Mouse (Mus musculus) T-helper 1 cell (primary cell): ENCODE results near the gene Eif2b1.
"Not testable (repeated sequence)": the region's sequence is repeated elsewhere in the genome, so short reads cannot be mapped to it uniquely, and the experiment has no call there.

ENCODE experiments used
- in situ Hi-C: fragments of 300-600 bp; cut with MboI, MseI; formaldehyde crosslinking; loops from one replicate; pipeline ENCODE4 v1.15.1; 2025; ENCODE audit warnings: high pct_unique_total_duplicates

The Eif2b1 gene

DNA sequence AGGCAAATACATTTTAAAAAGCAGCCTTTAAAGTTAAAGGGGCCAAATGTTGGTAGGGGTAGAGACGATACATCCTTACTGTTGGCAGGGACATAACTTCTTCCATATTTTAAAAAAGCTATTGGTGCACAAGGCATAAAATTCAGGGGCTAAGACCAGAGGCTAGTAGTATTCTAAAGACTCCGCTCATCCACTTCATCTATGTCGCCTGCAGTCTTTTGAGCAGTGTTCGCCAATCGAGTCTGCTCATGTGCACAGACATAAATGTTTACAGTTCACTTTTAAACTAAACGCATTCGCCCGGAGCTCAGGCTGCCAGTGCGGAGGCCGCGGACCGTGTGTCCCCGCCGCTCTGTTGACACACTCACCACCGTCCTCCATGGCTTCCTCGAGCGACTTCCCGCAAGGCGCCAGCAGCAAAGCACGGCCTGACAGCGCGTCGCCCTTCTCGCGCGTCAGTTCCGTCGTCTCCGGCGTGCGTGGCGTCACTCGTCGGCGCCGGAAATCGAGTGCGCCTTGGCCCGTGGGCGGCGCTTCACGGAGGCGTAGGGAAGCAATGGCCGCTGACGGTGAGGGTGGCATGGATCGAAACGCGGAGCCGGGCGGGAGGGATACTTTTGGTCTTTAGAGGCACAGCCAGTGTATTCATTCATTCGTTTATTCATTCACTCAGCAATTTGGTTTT lies at the start of gene Eif2b1, which contains the start of gene Gtf2h3:
TSS of gene Eif2b1 (minus strand) at position 499 of the 685 bp plus-strand sequence.
TSS of gene Gtf2h3 (plus strand) at position 508 of the 685 bp plus-strand sequence.
- in situ Hi-C loops: no loop called here

DNA sequence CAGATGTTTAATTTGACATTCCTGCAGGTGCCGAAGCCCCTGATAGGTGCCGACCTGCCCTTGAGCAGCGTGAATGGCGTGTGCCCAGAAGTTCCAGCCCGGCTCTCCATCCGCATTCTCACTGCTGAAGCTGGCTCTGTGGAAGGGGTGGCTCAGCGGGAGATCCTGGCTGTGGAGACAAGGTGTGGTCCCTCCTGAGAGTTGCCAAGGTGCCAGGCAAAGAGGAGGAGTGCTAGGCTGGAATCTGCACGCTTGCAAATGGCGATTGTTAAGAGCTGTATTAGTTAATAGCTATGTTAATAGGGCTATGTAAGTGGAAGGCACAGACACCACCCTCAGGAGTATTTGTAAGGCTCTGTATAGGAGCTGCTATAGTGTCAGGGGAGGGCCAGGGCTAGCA lies 45.4 kb upstream of the Eif2b1 start:
- in situ Hi-C loops: no loop called here

DNA sequence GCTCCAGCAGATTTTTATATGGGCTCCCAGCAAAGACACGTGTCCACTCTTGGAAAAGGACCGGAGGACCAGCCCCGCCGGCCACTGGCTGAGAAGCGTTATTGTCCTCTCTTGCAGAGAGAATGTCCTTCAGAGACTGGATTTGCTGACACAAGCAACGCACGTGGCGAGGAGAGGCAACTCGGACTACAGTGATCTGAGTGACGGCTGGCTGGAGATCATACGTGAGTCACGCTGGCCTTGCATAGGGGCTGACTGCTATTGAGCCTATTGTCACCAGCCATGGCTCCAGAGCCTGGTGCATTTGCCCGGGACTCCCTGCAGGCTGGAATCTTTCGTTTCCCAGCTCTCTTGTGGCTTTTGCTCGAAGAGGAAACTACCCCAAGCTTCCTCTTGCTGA lies 44.0 kb upstream of the Eif2b1 start:
- in situ Hi-C loops: no loop called here

DNA sequence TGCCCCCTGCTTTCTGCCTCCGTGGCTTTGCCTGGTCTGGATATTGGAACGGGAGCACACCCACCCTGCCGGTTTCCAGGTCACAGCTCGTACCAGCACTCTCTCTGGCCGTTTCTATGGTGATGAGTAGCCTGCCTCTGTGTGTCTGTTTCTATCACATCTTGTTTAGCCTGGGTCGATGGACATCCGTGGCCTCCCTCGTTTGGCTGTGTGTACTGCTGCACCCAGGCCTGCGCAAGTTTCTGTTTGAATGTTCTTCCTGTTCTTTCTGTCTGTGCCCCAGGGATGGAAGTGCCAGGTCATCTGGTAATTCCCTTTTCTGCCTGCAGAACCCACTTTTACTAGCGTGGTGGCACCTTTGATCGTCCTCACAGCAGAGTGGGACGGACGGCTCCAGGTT lies 42.4 kb upstream of the Eif2b1 start:
- in situ Hi-C loops: no loop called here

DNA sequence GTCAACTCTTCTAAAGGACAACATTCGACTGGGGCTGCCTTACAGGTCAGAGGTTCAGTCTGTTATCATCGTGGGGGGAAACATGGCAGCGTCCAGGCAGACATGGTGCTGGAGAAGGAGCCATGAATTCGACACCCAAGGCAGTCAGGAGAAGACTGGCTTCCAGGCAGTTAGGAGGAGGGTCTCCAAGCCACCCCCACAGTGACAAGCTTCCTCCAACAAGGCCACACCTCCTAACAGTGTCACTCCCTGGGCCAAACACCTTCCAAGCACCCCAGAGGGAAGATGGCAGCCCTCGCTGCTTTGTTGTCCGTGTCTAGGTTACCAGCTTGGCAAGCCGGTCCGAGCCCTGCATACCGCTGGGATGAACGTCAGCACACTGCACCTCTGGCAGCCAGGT lies 39.8 kb upstream of the Eif2b1 start:
- in situ Hi-C loops: no loop called here

DNA sequence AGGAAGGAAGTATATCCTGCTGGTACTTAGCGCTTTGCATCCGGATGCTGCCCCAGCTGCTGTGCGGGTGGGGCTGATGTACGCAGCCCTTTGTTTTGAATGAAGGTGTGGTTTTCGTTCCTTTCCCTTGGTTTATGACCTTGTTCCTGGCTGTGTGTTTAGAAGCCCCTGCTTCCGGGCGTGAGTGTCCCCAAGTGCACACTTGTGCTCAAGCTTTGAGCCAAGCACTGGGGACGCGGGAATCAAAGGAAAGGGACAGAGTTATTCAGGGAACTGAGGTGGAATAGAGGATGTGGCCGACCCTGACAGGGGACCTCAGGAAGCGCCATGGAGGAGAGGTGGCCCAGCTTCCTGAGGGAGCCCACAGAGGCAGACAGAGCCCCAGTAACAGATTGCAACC lies 35.8 kb upstream of the Eif2b1 start:
- in situ Hi-C loops: loop anchor here (5.0 kb wide), 1 partner anchor 248 kb away; the partner anchor contains the start of genes Ccdc92 and Zfp664

DNA sequence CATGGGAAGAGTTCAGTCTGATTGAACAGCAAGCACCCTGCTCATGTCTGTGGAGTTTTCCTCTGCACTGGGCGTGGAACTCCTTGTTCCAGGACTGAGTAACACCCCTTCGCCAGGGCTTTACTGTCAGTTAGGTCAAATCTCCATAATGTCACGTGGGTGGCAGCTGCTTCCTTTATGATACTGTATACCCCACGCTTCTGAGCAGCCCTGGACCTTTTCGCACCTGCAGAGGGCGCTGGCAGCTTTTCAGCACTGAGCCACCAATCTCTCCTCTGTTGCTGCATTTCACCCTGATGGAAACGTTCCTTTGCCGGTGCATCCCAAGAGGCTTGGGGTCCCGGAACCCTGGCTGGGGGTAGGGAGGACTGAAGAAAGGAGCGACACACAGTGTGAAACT lies 32.0 kb upstream of the Eif2b1 start:
- in situ Hi-C loops: loop anchor here (5.0 kb wide), 1 partner anchor 251 kb away; the partner anchor contains the start of genes Ccdc92 and Zfp664

DNA sequence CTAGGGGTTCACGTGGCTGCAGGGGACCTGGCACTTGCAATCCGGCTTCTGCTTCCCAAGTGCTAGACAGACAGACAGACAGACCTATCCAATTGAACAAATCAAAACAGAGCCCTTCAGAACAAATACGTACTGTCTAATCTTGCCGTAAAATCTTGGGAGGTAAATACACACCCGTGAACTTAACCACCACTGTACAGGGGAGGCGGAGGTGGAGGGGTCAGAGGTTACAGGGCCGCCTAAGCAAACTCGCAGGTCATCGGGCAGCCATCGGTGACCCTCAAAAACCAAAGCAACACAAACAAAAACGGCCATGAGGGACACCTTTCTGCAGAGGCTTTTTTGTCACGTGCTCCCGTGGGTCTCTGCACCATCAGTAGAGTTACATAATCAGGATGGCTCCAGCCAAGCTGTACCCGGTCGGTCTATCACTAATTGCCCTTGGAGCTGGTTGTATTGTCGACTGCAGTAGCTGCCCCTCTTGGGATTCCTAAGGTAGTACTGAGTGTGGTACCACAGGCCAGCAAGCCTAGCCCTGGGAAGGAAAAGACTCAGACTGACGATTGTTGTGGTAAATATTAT lies 26.2 kb upstream of the Eif2b1 start:
- in situ Hi-C loops: no loop called here

DNA sequence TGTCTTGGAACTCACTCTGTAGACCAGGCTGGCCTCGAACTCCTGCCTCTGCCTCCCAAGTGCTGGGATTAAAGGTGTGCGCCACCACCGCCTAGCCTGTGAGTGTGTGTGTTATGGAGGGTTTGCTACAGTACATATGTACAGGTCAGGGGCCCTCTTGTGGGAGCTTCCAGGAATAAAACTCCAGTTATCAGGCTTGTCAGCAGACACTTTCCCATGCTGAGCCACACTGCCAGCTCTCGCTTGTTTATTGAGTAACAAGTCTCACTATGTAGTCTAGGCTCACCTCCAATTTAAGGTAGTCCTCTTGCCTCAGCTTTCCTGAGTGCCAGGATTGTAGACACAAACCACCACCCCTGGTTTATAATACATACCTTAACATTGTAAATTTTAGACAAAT lies 25.4 kb upstream of the Eif2b1 start:
- in situ Hi-C loops: loop anchor here (5.0 kb wide), 1 partner anchor 123 kb away; the partner anchor contains the start of gene Dnah10

DNA sequence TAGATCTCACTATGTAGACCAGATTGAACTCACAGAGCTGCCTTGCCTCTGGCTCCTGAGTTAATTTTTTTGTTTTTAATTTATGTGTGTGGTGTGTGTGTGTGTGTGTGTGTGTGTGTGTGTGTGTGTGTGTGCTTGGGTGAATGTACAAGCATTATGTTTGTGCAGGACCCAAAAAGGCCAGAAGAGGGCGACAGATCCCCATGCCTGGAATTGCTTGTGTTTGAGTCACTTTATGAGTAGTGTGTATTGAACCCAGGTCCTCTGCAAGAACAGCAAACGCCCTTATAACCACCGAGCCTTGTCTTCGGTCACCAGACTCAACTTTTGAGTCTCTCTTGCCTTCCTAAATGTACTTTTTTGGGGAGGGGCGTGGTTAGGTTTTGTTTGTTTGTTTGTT lies 23.4 kb upstream of the Eif2b1 start:
- in situ Hi-C loops: loop anchor here (5.0 kb wide), 1 partner anchor 125 kb away; the partner anchor contains the start of gene Dnah10

DNA sequence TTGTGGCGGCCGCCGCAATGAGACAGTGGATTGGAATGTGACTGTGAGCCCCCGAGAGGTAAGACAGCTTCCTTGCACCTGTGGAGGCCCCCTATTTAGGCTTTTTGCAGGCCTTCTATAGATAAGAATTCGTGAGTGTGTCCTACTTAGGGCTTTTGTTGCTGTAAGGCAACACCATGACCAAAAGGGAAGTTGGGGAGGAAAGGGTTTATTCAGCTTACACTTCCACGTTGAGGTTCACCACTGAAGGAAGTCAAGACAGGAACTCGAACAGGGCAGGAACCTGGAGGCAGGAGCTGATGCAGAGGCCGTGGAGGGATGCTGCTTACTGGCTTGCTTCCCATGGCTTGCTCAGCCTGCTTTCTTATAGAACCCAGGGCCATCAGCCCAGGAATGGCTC lies 20.8 kb upstream of the Eif2b1 start:
- in situ Hi-C loops: loop anchor here (5.0 kb wide), 1 partner anchor 128 kb away; the partner anchor contains the start of gene Dnah10

DNA sequence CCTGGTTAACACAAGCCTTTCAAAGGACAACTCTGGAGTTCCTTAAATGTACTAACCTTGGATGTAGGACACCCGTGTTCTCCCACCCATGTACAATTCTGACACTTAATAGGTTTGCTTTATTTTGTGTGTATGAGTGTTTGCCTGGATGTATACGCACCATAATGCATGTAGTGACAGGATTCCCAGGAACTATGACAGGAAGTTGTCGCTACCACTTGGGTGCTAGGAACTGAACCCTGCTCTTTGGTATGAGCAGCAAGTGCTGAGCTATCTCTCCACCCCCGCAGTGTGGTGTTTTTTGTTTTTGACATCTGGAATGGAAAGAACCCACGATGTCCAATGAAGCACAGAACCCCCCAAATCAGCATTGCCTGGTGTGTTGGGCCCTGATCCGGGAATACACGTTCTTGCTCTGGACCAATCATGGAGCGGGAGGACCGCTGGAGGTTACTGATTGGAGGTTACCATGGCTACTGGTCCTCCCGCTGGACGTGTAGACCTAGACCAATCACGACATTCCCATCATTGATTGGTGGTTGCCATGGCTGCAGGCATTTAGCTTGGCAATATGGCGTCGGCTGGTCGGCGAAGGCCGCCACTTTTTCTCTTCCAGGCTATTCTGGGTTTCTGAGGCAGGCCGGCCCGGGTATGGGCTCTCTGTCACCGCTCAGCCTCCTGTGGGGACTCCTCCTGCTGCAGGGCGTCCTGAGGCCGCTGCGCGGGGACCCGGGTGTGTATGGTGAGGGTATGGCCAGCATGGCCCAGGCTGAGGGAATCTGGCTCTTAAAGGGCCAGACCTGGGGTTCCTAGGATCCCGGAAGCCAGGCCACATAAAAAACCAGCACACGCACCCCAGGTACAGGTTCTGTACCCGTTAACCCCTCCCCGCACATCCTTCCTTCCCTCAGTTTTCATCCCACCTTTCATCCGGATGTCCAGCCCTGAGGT lies 19.6 kb upstream of the Eif2b1 start:
- in situ Hi-C loops: no loop called here

DNA sequence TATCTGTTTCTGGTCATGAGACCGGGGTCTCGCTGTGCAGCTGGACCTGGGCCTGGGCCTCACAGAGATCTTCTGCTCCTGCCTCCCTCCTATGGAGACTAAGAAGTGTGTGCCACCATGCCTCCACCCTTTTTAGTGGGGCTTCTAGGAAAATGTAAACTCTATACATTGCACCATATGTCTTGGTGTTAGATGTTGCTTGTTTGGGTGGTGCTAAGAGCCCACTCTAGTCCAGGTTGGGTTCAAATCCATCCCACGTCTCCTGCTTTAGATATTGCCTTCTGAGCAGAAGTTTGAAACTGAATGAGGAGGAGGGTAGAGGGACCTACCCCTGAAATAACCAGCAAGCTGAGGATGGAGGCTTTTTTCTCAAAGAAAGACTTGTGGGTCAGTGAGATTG lies 13.8 kb upstream of the Eif2b1 start:
- in situ Hi-C loops: no loop called here

DNA sequence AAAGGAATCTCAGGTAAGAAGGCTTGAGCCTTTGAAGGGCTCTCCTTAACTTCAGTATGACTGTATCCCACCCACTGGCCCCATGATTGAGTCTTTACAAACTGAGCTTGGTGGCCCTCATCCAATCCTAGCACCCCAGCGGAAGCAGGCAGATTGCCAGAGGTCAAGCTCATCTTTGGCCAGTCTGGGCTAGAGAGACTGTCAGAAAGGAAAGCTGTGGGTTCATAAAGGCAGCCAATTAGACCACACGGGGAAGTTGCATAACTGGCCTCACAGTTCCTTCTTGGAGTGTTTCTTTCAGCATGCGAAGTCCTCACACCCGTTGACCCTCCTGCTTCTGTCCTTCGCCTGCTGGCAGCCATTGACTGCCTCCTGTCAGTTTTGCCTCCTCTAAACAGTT lies 3.6 kb upstream of the Eif2b1 start:
- in situ Hi-C loops: no loop called here

DNA sequence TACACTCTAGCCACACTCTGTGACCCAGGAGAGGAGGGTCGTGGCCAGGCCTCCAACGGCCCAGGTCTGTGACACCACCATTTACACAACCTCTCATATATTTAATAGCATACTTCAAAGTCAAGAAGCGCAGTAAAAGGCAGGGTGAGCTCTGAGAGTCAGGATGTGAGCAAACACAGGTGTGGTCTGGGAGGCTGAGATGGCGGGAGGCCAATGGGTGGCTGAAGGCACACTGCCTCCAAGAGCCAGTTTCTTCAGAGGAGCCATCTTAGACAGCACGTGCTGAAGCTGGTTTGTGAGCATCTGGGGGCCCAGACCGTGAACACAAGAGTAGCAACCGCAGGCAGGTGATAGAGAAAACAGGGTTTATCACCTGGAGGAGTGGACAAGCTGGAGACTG lies 3.5 kb downstream of the Eif2b1 start:
- in situ Hi-C loops: no loop called here

DNA sequence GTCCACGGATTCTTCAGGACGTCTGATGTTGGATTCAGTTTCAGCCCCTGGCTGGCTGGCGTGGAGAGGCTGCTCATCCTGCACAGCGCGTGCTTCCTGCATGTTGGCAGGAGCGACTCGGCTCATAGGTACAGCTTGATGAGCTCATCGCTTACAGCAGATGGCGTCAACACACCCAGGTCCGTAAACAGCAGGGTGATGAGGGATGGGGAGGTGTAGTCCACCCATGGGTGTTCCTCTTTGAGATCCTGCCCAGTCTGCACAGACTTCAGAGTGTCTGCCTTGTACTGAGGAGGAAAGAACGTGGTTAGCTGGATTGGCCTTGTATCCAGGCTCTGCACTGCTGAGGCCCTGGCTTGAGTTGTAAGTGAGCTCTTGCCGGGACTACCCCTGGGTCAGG lies 7.9 kb downstream of the Eif2b1 start:
- in situ Hi-C loops: no loop called here

DNA sequence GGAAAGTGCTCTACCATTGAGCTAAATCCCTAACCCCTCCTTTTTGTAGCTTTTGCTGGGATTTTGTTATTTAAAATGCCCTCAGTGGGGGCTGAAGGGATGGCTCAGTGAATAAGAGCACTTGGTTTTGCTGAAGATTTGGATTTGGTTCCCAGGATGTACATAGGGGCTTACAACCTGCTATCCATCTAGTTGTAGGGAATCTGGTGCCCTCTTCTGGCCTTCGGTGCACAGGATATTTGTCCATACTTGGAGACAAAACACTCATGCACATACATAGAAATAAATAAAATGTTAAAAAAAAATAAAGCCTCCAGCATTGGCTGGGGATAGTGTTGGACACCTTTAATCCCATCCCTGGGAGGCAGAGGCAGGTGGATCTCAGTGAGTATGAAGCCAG lies 23.8 kb downstream of the Eif2b1 start:
- in situ Hi-C loops: no loop called here

DNA sequence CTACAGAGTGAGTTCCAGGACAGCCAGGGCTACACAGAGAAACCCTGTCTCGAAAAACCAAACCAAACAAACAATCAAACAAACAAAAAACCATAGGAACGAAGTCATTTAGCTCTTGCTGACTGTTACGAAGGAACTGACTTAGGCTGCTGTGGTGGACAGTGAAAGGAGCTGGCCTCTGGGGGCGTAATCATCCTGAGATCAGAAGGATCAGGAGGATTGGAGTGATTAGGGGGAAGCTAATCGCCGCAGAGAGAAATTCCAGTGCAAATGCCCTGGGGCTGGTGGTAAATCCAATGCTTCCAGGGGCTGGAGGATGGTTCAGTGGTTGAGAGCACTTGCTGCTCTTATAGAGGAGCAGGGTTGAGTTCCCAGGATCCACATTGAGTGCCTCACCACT lies 25.3 kb downstream of the Eif2b1 start:
- in situ Hi-C loops: no loop called here

DNA sequence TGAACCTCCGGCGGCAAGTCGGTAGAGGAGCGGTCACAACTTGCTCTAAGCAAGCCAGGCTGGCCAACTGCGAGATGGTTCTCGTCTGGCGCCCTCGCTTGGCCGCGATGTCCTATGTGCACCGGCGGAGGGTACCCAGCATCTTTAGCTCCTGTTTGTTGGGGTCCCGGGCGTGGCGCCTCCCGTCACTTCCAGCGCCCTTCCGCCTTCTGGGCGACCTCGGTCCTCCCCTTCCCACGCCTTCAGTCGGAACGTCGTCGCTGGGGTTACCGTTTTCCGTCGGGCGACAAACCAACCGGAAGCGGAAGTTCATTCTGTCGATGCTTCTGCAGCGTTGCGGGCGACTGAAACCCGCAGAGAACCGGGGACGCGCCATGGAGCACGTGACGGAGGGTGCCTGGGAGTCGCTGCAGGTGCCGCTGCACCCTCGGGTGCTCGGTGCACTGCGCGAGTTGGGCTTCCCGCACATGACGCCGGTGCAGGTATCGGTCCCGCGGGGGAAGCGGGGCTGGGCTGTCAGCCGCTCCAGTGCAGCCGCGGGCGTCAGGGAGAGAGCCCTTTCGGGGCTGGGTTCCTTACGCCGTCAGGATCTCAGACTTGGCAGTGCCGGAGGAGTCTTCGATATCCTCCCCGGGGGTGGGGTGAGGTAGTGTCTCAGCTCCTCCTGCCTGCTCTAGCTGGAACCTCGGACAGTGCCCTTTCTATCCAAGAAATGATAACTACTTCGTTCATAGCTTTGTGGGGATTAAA lies 26.2 kb downstream of the Eif2b1 start, which contains the start of gene Ddx55:
TSS of gene Ddx55 (plus strand) at position 307 of the 750 bp plus-strand sequence.
- in situ Hi-C loops: no loop called here

DNA sequence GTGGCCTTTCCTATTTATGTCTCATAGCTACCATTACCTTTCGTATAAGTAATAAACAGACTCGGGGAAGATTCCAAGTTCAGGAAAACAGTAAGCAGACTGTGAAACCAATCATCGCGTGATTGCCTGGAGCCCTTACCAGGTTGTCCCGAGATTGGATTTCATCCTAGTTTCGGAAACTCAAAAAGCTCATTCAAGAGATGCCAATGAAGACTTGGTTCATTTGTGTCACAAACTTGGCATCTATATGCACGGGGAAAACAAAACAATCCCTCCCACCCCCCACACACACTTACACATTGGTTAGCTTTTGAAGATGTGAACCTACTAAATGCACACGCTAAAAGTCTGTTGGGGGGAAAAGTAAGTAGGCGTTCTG lies 26.8 kb downstream of the Eif2b1 start:
- in situ Hi-C loops: no loop called here

DNA sequence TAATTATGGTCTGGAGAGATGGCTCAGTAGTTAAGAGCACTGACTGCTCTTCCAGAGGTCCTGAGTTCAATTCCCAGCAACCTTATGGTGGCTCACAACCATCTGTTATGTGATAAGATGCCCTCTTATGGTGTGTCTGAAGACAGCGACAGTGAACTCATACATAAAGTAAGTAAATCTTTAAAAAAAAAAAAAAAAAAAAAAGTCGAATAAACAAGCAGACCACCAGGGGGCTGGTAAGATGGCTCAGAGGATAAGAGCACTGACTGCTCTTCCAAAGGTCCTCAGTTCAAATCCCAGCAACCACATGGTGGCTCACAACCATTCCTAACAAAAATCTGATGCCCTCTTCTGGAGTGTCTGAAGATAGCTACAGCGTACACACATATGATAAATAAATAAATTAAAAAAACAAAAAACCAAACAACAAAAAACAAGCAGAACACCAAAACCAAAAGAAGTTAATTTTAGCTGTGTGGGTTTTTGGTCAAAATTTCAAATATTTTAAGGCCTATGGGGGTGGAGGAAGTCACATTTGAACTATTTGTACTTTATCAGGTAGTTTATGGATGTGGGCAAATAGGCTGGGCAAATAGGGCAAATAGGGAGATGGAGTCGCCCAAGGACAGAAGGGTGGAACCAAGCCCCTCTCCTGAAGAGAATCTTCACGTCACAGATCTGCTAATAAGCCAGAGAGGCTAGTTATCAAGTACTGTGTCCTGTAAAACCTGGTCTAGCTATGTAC lies 27.4 kb downstream of the Eif2b1 start:
- in situ Hi-C loops: not testable (repeated sequence)
